Mouse (Mus musculus) ES-E14 (cell line): ENCODE data around the gene Cbfa2t2. TPM values are rescaled to one million over a fixed set of nuclear protein-coding genes. Genes with fewer than 3 reads are reported as not detected.

Source experiments
- DNase-seq: peaks from one replicate; pipeline ENCODE4 v3.0.0-alpha.2; 2013; ENCODE audit warnings: low read depth, low spot score
- H3K27ac ChIP-seq: 2 replicates; pipeline ENCODE4 v1.5.1; 2012; ENCODE audit warnings: low read depth, mild to moderate bottlenecking, low read length, moderate library complexity, mixed read lengths; ENCODE audit not compliant: poor library complexity, insufficient read depth, severe bottlenecking
- H3K36me3 ChIP-seq: 2 replicates; pipeline ENCODE4 v1.6.1; 2012; ENCODE audit warnings: mild to moderate bottlenecking, low read length, moderate library complexity, mixed read lengths; ENCODE audit not compliant: control insufficient read depth, poor library complexity, insufficient read depth, severe bottlenecking
- H3K4me1 ChIP-seq, 2 experiments: fragments of 150-350 bp in 1 of 2; sonication (generic) in 1 of 2; 2 replicates each; pipeline ENCODE4 v1.6.1; 2012; ENCODE audit warnings: low read length in 2 of 2, mild to moderate bottlenecking in 1 of 2, mixed read lengths in 1 of 2; ENCODE audit not compliant: control insufficient read depth in 2 of 2, insufficient read depth in 2 of 2, poor library complexity in 1 of 2
- H3K4me3 ChIP-seq, 2 experiments: fragments of 150-350 bp in 1 of 2; sonication (generic) in 1 of 2; 2 replicates each; pipeline ENCODE4 v1.5.1; 2012; ENCODE audit warnings: low read length in 2 of 2, low read depth in 1 of 2, mild to moderate bottlenecking in 1 of 2, mixed read lengths in 1 of 2; ENCODE audit not compliant: insufficient read depth in 1 of 2, poor library complexity in 1 of 2, severe bottlenecking in 1 of 2
- H3K9ac ChIP-seq: 2 replicates; pipeline ENCODE4 v1.6.1; 2012; ENCODE audit warnings: low read depth, mild to moderate bottlenecking, low read length, mixed read lengths; ENCODE audit not compliant: poor library complexity, insufficient read depth, severe bottlenecking
- H3K9me3 ChIP-seq: fragments of 150-350 bp; sonication (generic); 2 replicates; pipeline ENCODE4 v1.6.1; 2012; ENCODE audit warnings: low read depth, mild to moderate bottlenecking, low read length; ENCODE audit not compliant: control insufficient read depth, insufficient read depth
- CHD2 ChIP-seq: IDR thresholded peaks from 2 replicates; pipeline ENCODE4 v1.6.1; 2014; ENCODE audit warnings: mild to moderate bottlenecking, low read depth, low read length, inconsistent platforms
- HCFC1 ChIP-seq: IDR thresholded peaks from 2 replicates; pipeline ENCODE4 v1.6.1; 2012; ENCODE audit warnings: low read length, inconsistent platforms, borderline replicate concordance; ENCODE audit not compliant: insufficient read depth
- MAFK ChIP-seq: IDR thresholded peaks from 2 replicates; pipeline ENCODE4 v1.6.1; 2014; ENCODE audit warnings: mild to moderate bottlenecking, low read depth, low read length, inconsistent platforms; ENCODE audit not compliant: insufficient read depth
- ZC3H11A ChIP-seq: IDR thresholded peaks from 2 replicates; pipeline ENCODE4 v1.6.1; 2012; ENCODE audit warnings: low read depth, mild to moderate bottlenecking, inconsistent platforms, low read length, borderline replicate concordance
- ZNF384 ChIP-seq: IDR thresholded peaks from 2 replicates; pipeline ENCODE4 v1.6.1; 2012; ENCODE audit warnings: low read depth, low read length, inconsistent platforms
- in situ Hi-C, 2 experiments: fragments of 600-800 bp; cut with MboI; formaldehyde crosslinking; loops; one replicate each; pipeline ENCODE4 v1.15.1; 2025; ENCODE audit warnings: low sequenced_read_pairs in 2 of 2, inconsistent platforms in 1 of 2; ENCODE audit not compliant: unreplicated experiment in 2 of 2
- total RNA-seq: library from RNA; depleted of rRNA; stranded (reverse); fragments of 300-350 nt; gene quantifications from 2 replicates; pipeline ENCODE4 v1.2.3, GENCODE M21; 2012

Gene Cbfa2t2
- total RNA-seq, 1 experiment: 37.6 TPM

DNA sequence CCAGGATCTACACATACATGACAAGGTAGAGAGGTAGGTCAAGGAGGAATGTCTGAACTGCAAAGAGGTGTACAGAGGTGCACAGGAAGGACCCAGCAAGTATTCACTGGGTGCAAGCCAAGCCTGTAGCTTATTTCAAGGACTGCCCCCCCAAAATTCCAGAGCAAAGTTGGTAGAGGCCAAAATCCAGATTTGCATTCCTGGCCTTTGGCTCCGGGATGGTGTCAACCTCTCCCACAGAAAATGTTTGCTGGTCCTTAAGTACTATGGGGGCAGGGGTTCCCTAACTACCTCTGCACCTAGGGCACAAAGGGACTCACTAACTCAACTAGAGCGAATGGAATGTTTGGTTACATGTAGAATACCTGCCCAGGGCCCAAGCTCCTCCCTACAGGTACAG is 131.5 kb downstream of the Cbfa2t2 start:
- in situ Hi-C loops: no loop called here
- H3K9ac ChIP-seq: no peak overlapping the region; the same call in 1 of the 2 replicates
- H3K4me1 ChIP-seq: peaks cover 9 to 30% of the 10 kb centered on the region in 2 experiments
- TF ChIP-seq ZC3H11A: no peak
- no peak for TF ChIP-seq ZNF384
- TF ChIP-seq CHD2: no peak
- no peak for TF ChIP-seq MAFK
- no peak for TF ChIP-seq HCFC1
- H3K9me3 ChIP-seq: no peaks in the 10 kb centered on the region
- no peak for DNase-seq
- H3K27ac ChIP-seq: no peak overlapping the region
- H3K4me3 ChIP-seq: peak overlapping the region; percentile 91 to 95
- peaks cover 5% of the 10 kb centered on the region; the same call in 1 of the 2 replicates for H3K36me3 ChIP-seq

DNA sequence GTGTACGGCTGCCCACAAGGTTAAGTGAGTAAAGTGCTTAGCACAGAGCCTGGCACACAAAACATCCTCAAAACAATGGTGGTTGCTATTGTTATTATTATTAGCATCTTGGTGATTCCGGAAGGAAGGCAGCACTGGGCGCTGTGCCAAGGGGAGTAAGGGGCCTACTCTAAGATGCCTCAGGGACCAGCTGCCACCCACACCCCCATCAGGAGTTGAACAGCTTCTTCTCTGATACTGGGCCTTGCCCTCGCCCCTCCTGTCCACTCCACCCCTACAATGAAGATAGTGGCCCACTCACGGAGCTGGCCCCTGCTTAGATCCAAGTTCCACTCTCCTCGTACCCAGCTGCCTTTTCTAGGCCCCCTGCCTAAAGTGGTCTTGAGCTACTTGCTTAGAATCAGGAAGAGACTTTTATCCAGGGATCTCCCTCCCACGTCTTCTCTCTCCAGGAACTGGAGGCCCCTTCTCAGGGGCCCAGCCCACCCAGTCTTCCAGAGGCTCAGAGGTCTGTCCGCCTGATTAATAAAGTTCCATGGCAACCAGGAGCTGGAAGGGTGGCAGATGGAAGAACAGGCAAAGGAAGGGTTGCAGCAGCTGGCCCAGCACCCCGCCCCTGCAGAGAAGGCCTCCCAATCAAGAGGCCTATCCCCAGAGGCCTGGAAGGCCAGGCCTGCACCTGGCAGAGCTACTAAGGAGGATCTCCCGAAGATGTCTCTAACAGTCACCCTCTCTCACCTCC is 132.2 kb downstream of the Cbfa2t2 start:
- H3K27ac ChIP-seq: peak overlapping the region; percentile 5; the same call in 1 of the 2 replicates
- in situ Hi-C loops: no loop called here
- peaks cover 11 to 30% of the 10 kb centered on the region in 2 experiments for H3K4me1 ChIP-seq

DNA sequence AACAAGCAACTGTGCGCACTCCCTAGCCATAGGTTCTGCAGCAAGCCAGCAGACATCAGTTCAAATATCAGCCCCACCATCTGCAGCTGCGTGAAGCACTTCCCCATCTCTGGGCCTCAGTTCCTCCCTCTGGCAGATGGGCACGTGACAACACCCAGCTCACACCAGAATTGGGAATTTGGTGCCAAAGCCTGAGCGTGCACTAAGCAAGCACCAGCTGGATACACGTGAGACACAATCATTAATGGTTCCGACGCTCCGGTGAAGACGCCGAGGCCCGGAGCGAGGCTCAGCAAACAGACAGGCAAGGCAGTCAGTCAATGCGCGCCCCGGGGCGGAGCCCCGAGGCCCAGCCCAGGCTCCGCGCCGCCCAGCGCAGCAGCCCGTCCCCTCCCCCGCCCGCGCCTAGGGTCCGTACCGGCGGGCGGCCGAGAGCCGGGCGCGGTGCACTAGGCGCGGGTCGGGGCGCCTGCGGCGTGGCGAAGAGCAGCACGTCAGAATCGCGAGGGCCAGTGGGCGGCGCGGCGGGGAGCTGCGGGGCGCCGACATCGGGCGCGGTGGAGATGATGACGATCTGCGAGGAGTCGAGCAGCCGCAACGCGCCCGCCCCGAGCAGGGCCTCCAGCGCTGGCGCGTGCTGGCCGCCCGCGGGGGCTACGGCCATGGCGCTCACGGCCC is 132.9 kb downstream of the Cbfa2t2 start:
- no peak for DNase-seq
- TF ChIP-seq HCFC1 (no peak), CHD2 (no peak), MAFK (no peak), ZC3H11A (no peak), ZNF384 (no peak)
- Histone ChIP-seq H3K4me1 (peaks cover 11 to 29% of the 10 kb centered on the region in 2 experiments), H3K36me3 (peaks cover 2% of the 10 kb centered on the region; the same call in 1 of the 2 replicates), H3K4me3 (peak overlapping the region; percentile 91 to 95), H3K9me3 (no peaks in the 10 kb centered on the region), H3K9ac (peak overlapping the region; percentile 93), H3K27ac (peak overlapping the region; percentile 85)
- in situ Hi-C loops: no loop called here

More for the DNA sequence above, 132.2 kb downstream of the Cbfa2t2 start:
- Histone ChIP-seq H3K36me3 (peaks cover 2% of the 10 kb centered on the region; the same call in 1 of the 2 replicates), H3K4me3 (peak overlapping the region; percentile 91 to 95), H3K9ac (peak overlapping the region; percentile 93), H3K9me3 (no peaks in the 10 kb centered on the region)
- DNase-seq: no peak
- TF ChIP-seq CHD2: no peak
- no peak for TF ChIP-seq ZNF384
- no peak for TF ChIP-seq ZC3H11A
- no peak for TF ChIP-seq HCFC1
- TF ChIP-seq MAFK: no peak

DNA sequence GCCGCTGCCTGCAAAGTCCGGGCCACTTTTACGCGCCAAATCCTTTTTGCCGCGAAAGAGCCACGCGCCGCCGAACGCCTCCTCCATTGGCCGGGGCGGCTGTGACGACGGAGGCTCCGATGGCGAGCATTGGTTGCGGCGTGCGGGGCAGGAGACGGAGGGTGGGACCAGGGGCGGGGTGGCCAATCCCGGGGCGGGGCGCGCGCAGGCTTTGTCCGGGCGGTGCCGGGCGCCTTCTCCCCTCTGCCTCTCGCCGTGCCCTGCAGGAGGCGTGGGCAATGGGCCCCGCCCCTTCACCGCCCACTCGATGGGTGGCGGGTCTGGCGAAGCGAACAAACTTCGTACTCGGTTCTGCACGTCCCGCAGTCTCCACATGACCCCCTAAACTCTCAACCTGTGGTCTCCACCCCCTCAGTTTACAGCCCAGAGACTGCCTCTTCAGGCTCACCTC is 133.6 kb downstream of the Cbfa2t2 start, which contains the start of gene E2f1:
TSS of gene E2f1 (minus strand) at position 57 of the 451 bp plus-strand sequence.
- DNase-seq: peak; percentile 89
- peak within 1 kb of the TSS; percentile 91 to 95 for H3K4me3 ChIP-seq
- in situ Hi-C loops: no loop called here
- H3K27ac ChIP-seq: peak within 1 kb of the TSS; percentile 85
- peaks cover 2% of the 10 kb centered on the region; the same call in 1 of the 2 replicates for H3K36me3 ChIP-seq
- H3K4me1 ChIP-seq: peaks cover 11 to 27% of the 10 kb centered on the region in 2 experiments
- H3K9me3 ChIP-seq: no peaks in the 10 kb centered on the region
- peak within 1 kb of the TSS; percentile 93 for H3K9ac ChIP-seq
- TF ChIP-seq HCFC1: peak; percentile 59; the same call in 1 of the 2 replicates
- no peak for TF ChIP-seq MAFK
